Mouse (Mus musculus) limb, embryonic 14.5 days (tissue): ENCODE results near the gene Sycp2l. TPM values are rescaled to one million over a fixed set of nuclear protein-coding genes. Genes with fewer than 3 reads are reported as not detected.

ENCODE experiments used
- ATAC-seq: fragments of 200-750 bp; cut with Nextera tagmentation; 2 replicates; pipeline ENCODE4 v1.8.0; 2017; ENCODE audit warnings: low read depth, moderate number of reproducible peaks, moderate TSS enrichment; ENCODE audit not compliant: low FRiP score
- DNase-seq: peaks from one replicate; pipeline ENCODE4 v3.0.0-alpha.2; 2015; ENCODE audit warnings: low spot score
- H3K27ac ChIP-seq: fragments of 300-500 bp; sonication (generic); replicated peaks from 2 replicates; pipeline ENCODE4 v1.5.1; 2014; ENCODE audit warnings: low read depth, mild to moderate bottlenecking, low read length, moderate library complexity, mixed read lengths
- H3K27me3 ChIP-seq: fragments of 300-500 bp; sonication (generic); 2 replicates; pipeline ENCODE4 v1.6.1; 2014; ENCODE audit warnings: low read length, mixed read lengths; ENCODE audit not compliant: control insufficient read depth, insufficient read depth
- H3K36me3 ChIP-seq: fragments of 300-500 bp; sonication (generic); 2 replicates; pipeline ENCODE4 v1.6.1; 2014; ENCODE audit warnings: mild to moderate bottlenecking, low read length, moderate library complexity, mixed read lengths; ENCODE audit not compliant: control insufficient read depth, insufficient read depth
- H3K4me1 ChIP-seq: fragments of 300-500 bp; sonication (generic); 2 replicates; pipeline ENCODE4 v1.6.1; 2014; ENCODE audit warnings: antibody characterized with exemption, low read length, mixed read lengths; ENCODE audit not compliant: control insufficient read depth, insufficient read depth
- H3K4me2 ChIP-seq: fragments of 300-500 bp; sonication (generic); replicated peaks from 2 replicates; pipeline ENCODE4 v1.6.1; 2014; ENCODE audit warnings: low read depth, mild to moderate bottlenecking, low read length, moderate library complexity; ENCODE audit not compliant: severe bottlenecking
- H3K4me3 ChIP-seq: fragments of 300-500 bp; sonication (generic); replicated peaks from 2 replicates; pipeline ENCODE4 v1.5.1; 2014; ENCODE audit warnings: low read length
- H3K9ac ChIP-seq: fragments of 300-500 bp; sonication (generic); 2 replicates; pipeline ENCODE4 v1.6.1; 2014; ENCODE audit warnings: mild to moderate bottlenecking, low read depth, low read length, moderate library complexity; ENCODE audit not compliant: severe bottlenecking
- H3K9me3 ChIP-seq: fragments of 300-500 bp; sonication (generic); 2 replicates; pipeline ENCODE4 v1.6.1; 2016; ENCODE audit warnings: low read length; ENCODE audit not compliant: control insufficient read depth
- POLR2A ChIP-seq: fragments of 200-500 bp; IDR thresholded peaks from 2 replicates; pipeline ENCODE4 v1.8.0; 2012; ENCODE audit warnings: inconsistent platforms, mild to moderate bottlenecking, moderate library complexity, borderline replicate concordance; ENCODE audit not compliant: insufficient read depth, insufficient read length; ENCODE audit errors: extremely low read depth
- whole genome bisulfite sequencing: fragments of 180-500 bp; shearing (Covaris S2); extraction: QIAGEN DNeasy Blood & Tissue Kit; methylation state at CpG from one replicate; pipeline ENCODE4 v1.1.7; 2014; 5-methylcytosine and 5-hydroxymethylcytosine counted together
- polyA plus RNA-seq, 2 experiments: library from polyadenylated mRNA; depleted of rRNA in 1 of 2; stranded (reverse) in 1 of 2; unstranded in 1 of 2; fragments of >200 nt; fragmentation: Nextera tagmentation in 1 of 2; extraction: Ambion mirVana in 1 of 2; gene quantifications; 2 replicates each; pipeline versions ENCODE4 v1.2.1 to v1.2.3; 2012 to 2014

Sycp2l gene
- polyA plus RNA-seq, 2 experiments = not detected

- no peak for DNase-seq
- no peak overlapping the region for H3K4me2 ChIP-seq
- no peak for TF ChIP-seq POLR2A
- H3K36me3 ChIP-seq = no peaks in the 10 kb centered on the region
- H3K9me3 ChIP-seq = no peaks in the 10 kb centered on the region
- no peak overlapping the region for H3K4me3 ChIP-seq
- H3K27ac ChIP-seq = no peak overlapping the region
- no peaks in the 10 kb centered on the region for H3K27me3 ChIP-seq
- WGBS = 69% methylated on average over 6 of the region's 6 CpGs
- H3K4me1 ChIP-seq = 0 out of 2 replicates have a peak, but pooled peaks cover 4% of the 10 kb centered on the region
- ATAC-seq = no peak
- no peak overlapping the region for H3K9ac ChIP-seq
These were observed 9.6 kb downstream of the Sycp2l start for GRCm38 (mm10) chr13:41123666-41124225.

GRCm38 (mm10) chr13:41128326-41128725 lies 14.2 kb downstream of the Sycp2l start:
- no peak overlapping the region for H3K4me3 ChIP-seq
- no peaks in the 10 kb centered on the region for H3K27me3 ChIP-seq
- H3K9me3 ChIP-seq = no peaks in the 10 kb centered on the region
- 85% methylated on average over 8 of the region's 8 CpGs for WGBS
- no peak for TF ChIP-seq POLR2A
- H3K9ac ChIP-seq = no peak overlapping the region
- no peaks in the 10 kb centered on the region for H3K4me1 ChIP-seq
- ATAC-seq (no peak), DNase-seq (no peak)
- no peaks in the 10 kb centered on the region for H3K36me3 ChIP-seq
- H3K4me2 ChIP-seq = no peak overlapping the region
- H3K27ac ChIP-seq = no peak overlapping the region

GRCm38 (mm10) chr13:41129061-41129460 lies 15.0 kb downstream of the Sycp2l start:
- Histone ChIP-seq H3K4me1 (no peaks in the 10 kb centered on the region), H3K27ac (no peak overlapping the region), H3K4me3 (no peak overlapping the region), H3K4me2 (no peak overlapping the region), H3K9ac (no peak overlapping the region), H3K27me3 (no peaks in the 10 kb centered on the region), H3K36me3 (no peaks in the 10 kb centered on the region), H3K9me3 (no peaks in the 10 kb centered on the region)
- no peak for TF ChIP-seq POLR2A
- ATAC-seq (no peak), DNase-seq (no peak)
- WGBS = 87% methylated on average over 8 of the region's 8 CpGs

- no peak for TF ChIP-seq POLR2A
- Histone ChIP-seq H3K4me3 (no peak overlapping the region), H3K4me1 (no peaks in the 10 kb centered on the region), H3K9me3 (no peaks in the 10 kb centered on the region), H3K36me3 (no peaks in the 10 kb centered on the region), H3K27ac (no peak overlapping the region), H3K9ac (no peak overlapping the region), H3K27me3 (no peaks in the 10 kb centered on the region), H3K4me2 (no peak overlapping the region)
- ATAC-seq (no peak), DNase-seq (peak; percentile 76)
- 10% methylated on average over 6 of the region's 6 CpGs for WGBS
These were observed 20.8 kb downstream of the Sycp2l start for GRCm38 (mm10) chr13:41134901-41135300.

GRCm38 (mm10) chr13:41145433-41145970 lies 31.4 kb downstream of the Sycp2l start:
- WGBS = 78% methylated on average over 6 of the region's 6 CpGs
- TF ChIP-seq POLR2A = no peak
- Histone ChIP-seq H3K4me3 (no peak overlapping the region), H3K4me1 (no peaks in the 10 kb centered on the region), H3K36me3 (no peaks in the 10 kb centered on the region), H3K27me3 (no peaks in the 10 kb centered on the region), H3K4me2 (no peak overlapping the region), H3K9me3 (no peaks in the 10 kb centered on the region), H3K27ac (no peak overlapping the region), H3K9ac (no peak overlapping the region)
- no peak for DNase-seq
- ATAC-seq = no peak

GRCm38 (mm10) chr13:41146271-41146670 lies 32.2 kb downstream of the Sycp2l start:
- WGBS = 79% methylated on average over 10 of the region's 10 CpGs
- Histone ChIP-seq H3K9me3 (no peaks in the 10 kb centered on the region), H3K4me2 (no peak overlapping the region), H3K36me3 (no peaks in the 10 kb centered on the region), H3K27ac (no peak overlapping the region), H3K4me3 (no peak overlapping the region), H3K4me1 (no peaks in the 10 kb centered on the region), H3K9ac (no peak overlapping the region), H3K27me3 (no peaks in the 10 kb centered on the region)
- DNase-seq = peak; percentile 37
- no peak for ATAC-seq
- TF ChIP-seq POLR2A = no peak
